In genomic region chr4:104452587-104452986, GRCm38 (mm10) we compare ENCODE assay signal across 12 mouse cellular contexts.
DNase-seq lines count a peak whose midpoint lies in the region; ATAC-seq and TF ChIP-seq lines count a peak whose summit lies in the region.
"Had no signal": no experiment of that assay in that cellular context is flagged by ENCODE, and none has a peak within 500 bp of the region (broad histone marks: within the 10 kb centered on the region; RNA-seq: fewer than 3 reads in every experiment).

No protein-coding gene starts in this region.

- no peak overlapping the region for H3K9ac ChIP-seq in midbrain, embryonic 11.5 days (ENCODE audit: low read length)
- no peak overlapping the region for H3K9ac ChIP-seq in midbrain, embryonic 16.5 days (ENCODE audit: low read depth, low read length)
- H3K9ac ChIP-seq in forebrain, embryonic 16.5 days (replicated peaks; ENCODE audit: low read depth, low read length), result no peak overlapping the region
- no peak overlapping the region for H3K9ac ChIP-seq in heart, adult 2 months (ENCODE audit: low read depth, low read length)
- H3K9ac ChIP-seq: heart, embryonic 13.5 days; lung, embryonic 15.5 days; neural tube, embryonic 13.5 days had no signal

- no peaks in the 10 kb centered on the region for H3K36me3 ChIP-seq in midbrain, embryonic 11.5 days (ENCODE audit: control insufficient read depth, insufficient read depth, low read length)
- H3K36me3 ChIP-seq in midbrain, embryonic 16.5 days (ENCODE audit: control insufficient read depth, insufficient read depth, low read length), result no peaks in the 10 kb centered on the region; the same call in 1 of the 2 replicates
- no peaks in the 10 kb centered on the region for H3K36me3 ChIP-seq in forebrain, embryonic 16.5 days (ENCODE audit: control insufficient read depth, insufficient read depth)
- H3K36me3 ChIP-seq in heart, adult 2 months (ENCODE audit: control insufficient read depth, insufficient read depth, low read length), result no peaks in the 10 kb centered on the region
- H3K36me3 ChIP-seq: heart, embryonic 13.5 days; lung, embryonic 15.5 days; neural tube, embryonic 13.5 days had no signal

- 81% methylated on average over 7 of the region's 7 CpGs for WGBS in midbrain, embryonic 11.5 days
- WGBS in midbrain, embryonic 16.5 days, result 39% methylated on average over 7 of the region's 7 CpGs
- 36% methylated on average over 7 of the region's 7 CpGs for WGBS in forebrain, embryonic 16.5 days
- WGBS in heart, adult 2 months, result 37% methylated on average over 7 of the region's 7 CpGs

- no peak for TF ChIP-seq CTCF in heart, adult 2 months (IDR thresholded peaks at IDR 0.05)

- no peaks in the 10 kb centered on the region for H3K79me2 ChIP-seq in heart, adult 2 months (replicated peaks; ENCODE audit: control insufficient read depth, insufficient read depth, low read length)

- H3K27ac ChIP-seq in midbrain, embryonic 11.5 days (ENCODE audit: low read depth, low read length), result no peak overlapping the region
- no peak overlapping the region for H3K27ac ChIP-seq in midbrain, embryonic 16.5 days (ENCODE audit: low read length)
- 0 out of 2 replicates have a peak overlapping the region, but pooled peaks have one; percentile 34 for H3K27ac ChIP-seq in forebrain, embryonic 16.5 days (ENCODE audit: low read length)
- no peak overlapping the region for H3K27ac ChIP-seq in heart, adult 2 months
- H3K27ac ChIP-seq: heart, embryonic 13.5 days; kidney, postnatal 0 days; lung, embryonic 15.5 days; neural tube, embryonic 13.5 days had no signal

- no peak for ATAC-seq in midbrain, embryonic 11.5 days (ENCODE audit: low FRiP score)
- no peak for ATAC-seq in midbrain, embryonic 16.5 days
- ATAC-seq in forebrain, embryonic 16.5 days, result peak; percentile 75

- no peaks in the 10 kb centered on the region for H3K27me3 ChIP-seq in midbrain, embryonic 11.5 days (ENCODE audit: control insufficient read depth, insufficient read depth, low read length)
- no peaks in the 10 kb centered on the region for H3K27me3 ChIP-seq in midbrain, embryonic 16.5 days (ENCODE audit: control insufficient read depth, insufficient read depth, low read depth, low read length)
- H3K27me3 ChIP-seq in forebrain, embryonic 16.5 days (replicated peaks; ENCODE audit: control insufficient read depth, insufficient read depth, low read length), result no peaks in the 10 kb centered on the region
- H3K27me3 ChIP-seq in heart, adult 2 months (ENCODE audit: control insufficient read depth, insufficient read depth, low read length), result no peaks in the 10 kb centered on the region
- H3K27me3 ChIP-seq: heart, embryonic 13.5 days; lung, embryonic 15.5 days; neural tube, embryonic 13.5 days had no signal

- no peaks in the 10 kb centered on the region for H3K4me1 ChIP-seq in midbrain, embryonic 11.5 days (ENCODE audit: control insufficient read depth, insufficient read depth, low read length)
- peaks cover 17% of the 10 kb centered on the region for H3K4me1 ChIP-seq in midbrain, embryonic 16.5 days (ENCODE audit: control insufficient read depth, insufficient read depth, low read length)
- H3K4me1 ChIP-seq in forebrain, embryonic 16.5 days (replicated peaks; ENCODE audit: control insufficient read depth, insufficient read depth, low read length), result peaks cover 35% of the 10 kb centered on the region
- H3K4me1 ChIP-seq in heart, adult 2 months (ENCODE audit: control insufficient read depth, insufficient read depth, low read length), result no peaks in the 10 kb centered on the region
- H3K4me1 ChIP-seq: lung, embryonic 15.5 days had no signal

- H3K4me3 ChIP-seq in midbrain, embryonic 11.5 days (ENCODE audit: low read depth, low read length), result no peak overlapping the region
- no peak overlapping the region for H3K4me3 ChIP-seq in midbrain, embryonic 16.5 days (ENCODE audit: low read depth, low read length)
- H3K4me3 ChIP-seq in forebrain, embryonic 16.5 days (replicated peaks; ENCODE audit: low read length), result no peak overlapping the region
- H3K4me3 ChIP-seq in heart, adult 2 months, result no peak overlapping the region
- H3K4me3 ChIP-seq: heart, embryonic 13.5 days; lung, embryonic 15.5 days; neural tube, embryonic 13.5 days had no signal

- no peak overlapping the region for H3K4me2 ChIP-seq in midbrain, embryonic 11.5 days
- no peak overlapping the region for H3K4me2 ChIP-seq in midbrain, embryonic 16.5 days (ENCODE audit: low read length)
- no peak overlapping the region for H3K4me2 ChIP-seq in forebrain, embryonic 16.5 days (ENCODE audit: low read length)
- H3K4me2 ChIP-seq: heart, embryonic 13.5 days; lung, embryonic 15.5 days; neural tube, embryonic 13.5 days had no signal

- intact Hi-C loops in heart, adult 2 months (cut with DNase I), result no loop called here

- TF ChIP-seq EP300 in heart, adult 2 months (IDR thresholded peaks at IDR 0.05; ENCODE audit: insufficient read depth, low read depth, low read length), result no peak

- no peak for TF ChIP-seq POLR2A in heart, adult 2 months (IDR thresholded peaks at IDR 0.05; ENCODE audit: insufficient read depth, low read depth, low read length)

- H3K9me3 ChIP-seq in midbrain, embryonic 11.5 days (ENCODE audit: control insufficient read depth, low read length), result no peaks in the 10 kb centered on the region
- H3K9me3 ChIP-seq in midbrain, embryonic 16.5 days (replicated peaks; ENCODE audit: control insufficient read depth, low read length, poor library complexity, severe bottlenecking), result no peaks in the 10 kb centered on the region
- no peaks in the 10 kb centered on the region for H3K9me3 ChIP-seq in forebrain, embryonic 16.5 days (ENCODE audit: control insufficient read depth, low read length)
- H3K9me3 ChIP-seq: heart, embryonic 13.5 days; lung, embryonic 15.5 days; neural tube, embryonic 13.5 days had no signal

- DNase-seq in midbrain, embryonic 11.5 days (ENCODE audit: low spot score, missing footprints), result peak; percentile 74
- DNase-seq in left cerebral cortex, adult 11 months (ENCODE audit: low spot score), result peak; percentile 59
- no peak for DNase-seq in neural tube, embryonic 10.5 days (ENCODE audit: extremely low spot score, low spot score)
- no peak for DNase-seq in kidney, postnatal 10 days
- no peak for DNase-seq in heart, adult 2 months
- DNase-seq: adrenal gland, adult 2 months had no signal

Comparison
In these comparisons a context has a peak if more than half of its experiments do, and no peak if none do; other contexts are left out.
1. DNase-seq: peak in midbrain, embryonic 11.5 days (single experiment) and left cerebral cortex, adult 11 months (single experiment); none in neural tube, embryonic 10.5 days (single experiment), kidney, postnatal 10 days (single experiment) and heart, adult 2 months (0 of 2).